Mouse (Mus musculus) kidney, postnatal 0 days (tissue): ENCODE measurements at regions not wholly inside any gene's neighbourhood (a gene's known extent, or its start where the extent isn't known, plus 50 kb on each side); places are given as distances from the start of the nearest gene placed in this dataset.

Source experiments
- ATAC-seq: fragments of 200-750 bp; cut with Nextera tagmentation; replicated peaks from 2 replicates; pipeline ENCODE4 v1.8.0; 2017; ENCODE audit warnings: low read depth, moderate number of reproducible peaks, moderate TSS enrichment, moderate library complexity; ENCODE audit not compliant: low FRiP score
- DNase-seq: peaks from one replicate; pipeline ENCODE4 v3.0.0-alpha.2; 2016; ENCODE audit warnings: low spot score
- H3K27ac ChIP-seq: fragments of 300-500 bp; sonication (generic); 2 replicates; pipeline ENCODE4 v1.5.1; 2014; ENCODE audit warnings: mild to moderate bottlenecking
- H3K27me3 ChIP-seq: fragments of 300-500 bp; sonication (generic); 2 replicates; pipeline ENCODE4 v1.6.1; 2014; ENCODE audit warnings: low read length, mixed read lengths; ENCODE audit not compliant: insufficient read depth
- H3K36me3 ChIP-seq: fragments of 300-500 bp; sonication (generic); 2 replicates; pipeline ENCODE4 v1.6.1; 2014; ENCODE audit warnings: low read length, mixed read lengths; ENCODE audit not compliant: insufficient read depth
- H3K4me1 ChIP-seq: fragments of 300-500 bp; sonication (generic); replicated peaks from 2 replicates; pipeline ENCODE4 v1.6.1; 2014; ENCODE audit warnings: antibody characterized with exemption, low read length, mixed read lengths; ENCODE audit not compliant: insufficient read depth
- H3K4me2 ChIP-seq: fragments of 300-500 bp; sonication (generic); 2 replicates; pipeline ENCODE4 v1.6.1; 2014; ENCODE audit warnings: mild to moderate bottlenecking, low read length, moderate library complexity, mixed read lengths
- H3K4me3 ChIP-seq: fragments of 300-500 bp; sonication (generic); replicated peaks from 2 replicates; pipeline ENCODE4 v1.5.1; 2014; ENCODE audit warnings: low read depth, low read length
- H3K9ac ChIP-seq: fragments of 300-500 bp; sonication (generic); 2 replicates; pipeline ENCODE4 v1.6.1; 2014; ENCODE audit warnings: low read depth, low read length
- H3K9me3 ChIP-seq: fragments of 300-500 bp; sonication (generic); replicated peaks from 2 replicates; pipeline ENCODE4 v1.6.1; 2016; ENCODE audit warnings: low read length, inconsistent platforms, mixed read lengths
- CTCF ChIP-seq: IDR thresholded peaks from 2 replicates; pipeline ENCODE4 v1.5.1; 2016; ENCODE audit warnings: antibody characterized with exemption, low read depth, mild to moderate bottlenecking, moderate library complexity
- WGBS: fragments of 180-500 bp; shearing (Covaris S2); extraction: QIAGEN DNeasy Blood & Tissue Kit; methylation state at CpG from one replicate; pipeline ENCODE4 v1.1.7; 2014; 5-methylcytosine and 5-hydroxymethylcytosine counted together

DNA sequence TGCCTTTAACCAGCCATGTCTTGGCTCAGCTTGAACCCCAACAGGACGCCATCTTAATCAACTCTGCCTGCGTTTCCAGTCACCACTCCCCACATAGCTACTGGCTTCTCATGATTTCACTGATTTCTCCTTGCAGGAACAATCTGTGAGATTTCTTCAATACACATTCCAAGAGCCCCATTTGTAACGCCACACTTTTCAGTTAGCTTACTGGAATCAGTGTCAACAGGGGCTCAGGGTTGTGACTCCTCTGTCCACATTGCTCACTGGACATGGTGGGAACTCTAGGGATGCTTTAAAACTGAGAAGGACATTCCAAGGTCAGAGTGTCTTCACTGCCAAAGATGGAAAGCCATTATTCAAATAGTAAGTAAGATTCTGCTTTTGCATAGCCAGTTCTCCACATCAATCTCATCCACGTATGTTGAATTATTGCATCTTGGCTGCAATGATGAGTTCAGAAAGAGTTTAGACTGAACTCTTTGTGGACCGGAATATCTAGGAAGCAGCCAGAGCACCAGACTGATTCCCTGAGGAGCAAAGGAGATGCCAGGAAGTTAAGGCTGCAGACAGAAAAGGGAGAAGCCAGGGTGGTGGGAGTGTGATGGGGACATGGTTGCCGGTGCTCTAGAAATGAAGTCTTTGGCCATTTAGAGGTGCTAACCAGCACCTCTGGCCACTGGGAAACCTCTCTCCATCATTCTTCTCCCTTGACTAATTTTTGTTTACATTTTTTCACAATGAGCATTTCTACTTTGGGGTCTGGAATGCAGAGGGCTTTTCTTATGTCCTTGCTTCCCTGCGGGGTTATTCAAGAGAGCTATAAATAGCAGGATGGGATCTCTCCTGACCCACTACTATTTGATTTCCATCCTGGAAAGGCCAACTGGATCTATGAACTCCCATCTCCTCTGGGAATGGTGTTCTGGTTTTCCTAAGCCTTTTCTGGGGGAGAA, 143.6 kb upstream of the Ankrd55 start:
- H3K4me2 ChIP-seq: no peak overlapping the region
- H3K27ac ChIP-seq: peak overlapping the region; percentile 36; the same call in 1 of the 2 replicates
- 67% methylated on average over 7 of the region's 7 CpGs for WGBS
- no peaks in the 10 kb centered on the region for H3K9me3 ChIP-seq
- H3K4me3 ChIP-seq: no peak overlapping the region
- H3K4me1 ChIP-seq: peaks cover 3% of the 10 kb centered on the region; the same call in 1 of the 2 replicates
- DNase-seq: peak; percentile 66
- H3K27me3 ChIP-seq: no peaks in the 10 kb centered on the region
- no peak for TF ChIP-seq CTCF
- ATAC-seq: no peak
- no peaks in the 10 kb centered on the region for H3K36me3 ChIP-seq
- H3K9ac ChIP-seq: no peak overlapping the region

DNA sequence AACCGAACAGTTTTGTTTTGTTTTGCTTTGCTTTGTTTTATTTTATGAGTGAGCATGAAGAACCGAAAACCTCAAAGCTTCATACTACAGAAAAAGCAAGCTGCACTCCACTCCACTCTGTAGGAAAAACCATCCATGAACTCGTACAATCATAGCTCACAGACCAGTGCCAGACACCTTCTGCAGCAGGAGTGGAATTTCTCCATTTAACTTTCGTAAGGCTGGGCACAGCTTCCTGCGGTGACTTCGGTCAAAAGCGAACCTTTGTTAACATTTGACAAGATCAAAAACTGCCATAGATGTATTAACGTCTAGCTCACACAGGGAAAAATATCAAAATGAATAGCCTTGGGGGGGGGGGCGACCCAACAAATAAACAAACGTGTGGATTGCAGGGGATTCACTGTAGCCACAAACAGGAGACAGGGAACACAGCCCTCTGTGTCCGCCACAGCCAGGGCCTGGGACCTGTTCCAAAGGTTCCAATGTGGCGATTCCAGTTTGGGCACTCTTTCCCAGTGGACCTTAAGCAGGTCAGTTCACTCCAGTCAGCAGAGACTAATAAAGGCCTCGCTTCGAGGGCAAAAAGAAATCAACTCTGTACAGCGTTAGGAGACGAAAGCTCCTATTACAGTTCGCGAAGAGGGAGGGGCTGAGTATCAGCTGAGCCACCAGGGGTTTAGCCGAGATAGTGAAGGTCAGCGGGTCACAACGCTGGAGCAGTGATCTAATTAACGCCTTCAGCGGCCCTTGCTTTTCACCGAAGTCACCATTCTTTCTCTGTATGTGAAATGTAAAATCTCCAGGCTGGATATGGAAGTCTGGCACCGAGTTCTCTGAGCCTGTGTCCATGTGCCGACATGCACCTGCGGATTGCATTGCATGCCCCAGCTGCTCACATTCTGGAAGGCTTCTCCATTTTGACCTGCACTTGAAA, 135.4 kb upstream of the Ankrd55 start:
- ATAC-seq (peak; percentile 66; the same call in 1 of the 2 replicates), DNase-seq (peak; percentile 59)
- Histone ChIP-seq H3K36me3 (no peaks in the 10 kb centered on the region), H3K4me2 (peak overlapping the region; percentile 34), H3K27ac (peak overlapping the region; percentile 78), H3K4me3 (no peak overlapping the region), H3K9ac (no peak overlapping the region), H3K27me3 (no peaks in the 10 kb centered on the region), H3K4me1 (peaks cover 15% of the 10 kb centered on the region), H3K9me3 (no peaks in the 10 kb centered on the region)
- TF ChIP-seq CTCF: no peak
- 24% methylated on average over 27 of the region's 27 CpGs for WGBS

DNA sequence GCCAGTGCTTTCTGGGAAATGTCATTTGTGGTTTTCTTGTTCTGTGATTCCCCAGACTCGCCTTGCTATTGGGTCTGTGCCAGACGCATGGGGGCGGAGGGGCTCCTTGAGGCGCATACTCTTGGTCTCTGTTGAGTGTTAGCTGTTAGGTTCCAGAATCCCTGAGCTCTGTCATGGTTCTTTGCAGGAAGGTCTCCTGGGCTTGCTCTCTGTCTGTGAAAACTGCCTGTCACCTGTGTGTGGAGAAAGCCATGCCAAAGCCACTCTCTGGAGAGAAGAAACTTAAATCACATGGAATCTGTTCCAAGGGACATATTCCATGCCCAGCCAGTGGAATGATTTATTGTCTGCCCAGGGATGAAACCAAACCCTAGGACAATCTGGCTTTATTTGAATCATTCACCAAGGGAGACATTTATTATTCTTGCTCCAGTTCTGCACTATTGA, 134.5 kb upstream of the Ankrd55 start:
- no peak overlapping the region for H3K9ac ChIP-seq
- H3K4me2 ChIP-seq: no peak overlapping the region; the same call in 1 of the 2 replicates
- WGBS: 24% methylated on average over 4 of the region's 4 CpGs
- no peaks in the 10 kb centered on the region for H3K36me3 ChIP-seq
- DNase-seq (no peak), ATAC-seq (no peak)
- no peak for TF ChIP-seq CTCF
- H3K9me3 ChIP-seq: no peaks in the 10 kb centered on the region
- no peaks in the 10 kb centered on the region for H3K27me3 ChIP-seq
- H3K27ac ChIP-seq: peak overlapping the region; percentile 78; the same call in 1 of the 2 replicates
- H3K4me3 ChIP-seq: no peak overlapping the region
- peaks cover 15% of the 10 kb centered on the region for H3K4me1 ChIP-seq

DNA sequence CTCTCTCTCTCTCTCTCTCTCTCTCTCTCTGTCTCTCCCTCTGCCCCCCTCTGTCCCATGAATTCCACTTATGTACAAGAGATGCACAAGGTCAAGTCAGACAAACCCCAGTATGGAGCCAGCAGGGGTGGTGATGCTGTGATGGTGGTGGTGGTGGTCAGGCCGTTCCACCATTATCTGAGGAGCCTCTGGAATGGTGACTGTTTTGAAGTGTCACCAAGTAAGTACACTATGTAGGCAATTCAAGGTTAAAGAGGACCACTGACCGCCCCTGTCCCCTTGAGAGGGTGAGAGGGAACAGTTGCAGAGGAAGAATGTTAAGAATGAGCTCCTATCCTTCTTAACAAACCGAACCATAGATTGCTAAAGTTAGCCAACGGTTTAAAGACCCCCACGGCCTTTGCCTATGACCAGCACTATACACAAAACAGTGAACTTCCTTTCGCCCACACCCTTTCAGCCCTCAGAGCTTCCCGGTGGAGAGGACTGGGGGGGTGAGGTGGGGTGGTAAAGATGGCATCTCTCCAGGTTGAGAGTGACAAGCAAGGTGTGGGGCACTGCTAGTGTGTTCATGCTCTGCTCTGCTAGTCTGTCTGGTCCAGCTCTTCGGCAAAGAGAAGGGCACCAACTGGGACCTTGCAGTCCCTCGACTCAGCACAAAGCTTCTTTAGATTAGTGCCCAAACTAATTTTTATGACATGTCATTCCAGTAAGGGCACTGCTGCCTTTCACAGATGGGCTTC, 128.7 kb upstream of the Ankrd55 start:
- no peaks in the 10 kb centered on the region for H3K27me3 ChIP-seq
- WGBS: 77% methylated on average over 9 of the region's 9 CpGs
- H3K4me2 ChIP-seq: no peak overlapping the region
- H3K9ac ChIP-seq: no peak overlapping the region
- ATAC-seq (no peak), DNase-seq (no peak)
- H3K27ac ChIP-seq: no peak overlapping the region
- H3K4me1 ChIP-seq: no peaks in the 10 kb centered on the region
- TF ChIP-seq CTCF: no peak
- no peaks in the 10 kb centered on the region for H3K9me3 ChIP-seq
- no peak overlapping the region for H3K4me3 ChIP-seq
- H3K36me3 ChIP-seq: no peaks in the 10 kb centered on the region

DNA sequence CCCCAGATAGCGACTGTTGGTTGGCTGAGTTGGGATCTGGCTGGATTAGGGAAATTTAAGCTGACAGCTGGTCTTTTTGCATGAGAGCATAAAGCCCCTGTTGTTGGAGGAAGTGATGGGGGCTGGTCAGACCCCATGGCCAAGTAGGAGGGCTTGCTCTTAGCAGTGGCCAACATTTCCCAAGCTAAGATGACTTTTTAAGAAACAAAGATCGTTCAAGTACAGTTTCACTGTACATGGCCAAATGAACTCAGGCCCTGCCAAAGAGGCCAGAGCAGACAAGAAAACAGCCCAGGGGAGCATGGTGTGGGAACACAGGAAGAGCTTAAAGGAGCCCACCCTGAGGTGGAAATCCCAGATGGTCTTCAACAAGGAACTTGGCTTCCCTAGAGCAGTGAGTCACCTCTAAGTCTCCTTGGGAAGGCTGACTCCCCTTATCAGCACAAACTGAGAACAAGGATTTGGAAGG, 128.0 kb upstream of the Ankrd55 start:
- no peaks in the 10 kb centered on the region for H3K9me3 ChIP-seq
- TF ChIP-seq CTCF: no peak
- no peak overlapping the region for H3K4me2 ChIP-seq
- no peak overlapping the region for H3K27ac ChIP-seq
- no peaks in the 10 kb centered on the region for H3K4me1 ChIP-seq
- no peak for ATAC-seq
- 60% methylated on average over 2 of the region's 2 CpGs for WGBS
- no peak overlapping the region for H3K4me3 ChIP-seq
- no peaks in the 10 kb centered on the region for H3K36me3 ChIP-seq
- H3K27me3 ChIP-seq: no peaks in the 10 kb centered on the region
- no peak for DNase-seq
- H3K9ac ChIP-seq: no peak overlapping the region
